Mouse (Mus musculus) liver, embryonic 13.5 days (tissue): ENCODE measurements around the gene Zfp457. TPM values are rescaled to one million over a fixed set of nuclear protein-coding genes. Genes with fewer than 3 reads are reported as not detected.

ENCODE experiments used
- polyA plus RNA-seq: library from polyadenylated mRNA; unstranded; fragments of >200 nt; fragmentation: Nextera tagmentation; extraction: Ambion mirVana; gene quantifications from 2 replicates; pipeline ENCODE4 v1.2.1, GENCODE M21; 2015

The Zfp457 gene
- polyA plus RNA-seq, 1 experiment from 2014 or later, result 0.10 TPM

Other genes with a start within 250 kb of the Zfp457 start
- gene Zfp712, start 245.3 kb downstream of the Zfp457 start, polyA plus RNA-seq, result 0.83 and 0.92 TPM in 2 replicates
- gene Zfp708, start 208.5 kb downstream of the Zfp457 start, polyA plus RNA-seq, result 0.93 and 1.3 TPM in 2 replicates
- gene Gm28557, start 197.9 kb downstream of the Zfp457 start, polyA plus RNA-seq, result 1.4 and 1.7 TPM in 2 replicates
- gene Rslcan18, start 190.2 kb downstream of the Zfp457 start, polyA plus RNA-seq, result 0.13 TPM in 2 replicates
- 0.50 and 0.82 TPM in 2 replicates for gene Zfp759, start 184.8 kb downstream of the Zfp457 start, polyA plus RNA-seq
- 1.7 and 1.9 TPM in 2 replicates for gene Rsl1, start 133.3 kb downstream of the Zfp457 start, polyA plus RNA-seq
- gene Zfp455, start 112.0 kb downstream of the Zfp457 start, polyA plus RNA-seq, result 0.43 and 0.46 TPM in 2 replicates
- 0.41 and 0.46 TPM in 2 replicates for gene Zfp458, start 28.0 kb downstream of the Zfp457 start, polyA plus RNA-seq
- 0.86 and 1.2 TPM in 2 replicates for gene Zfp595, start 26.1 kb upstream of the Zfp457 start, polyA plus RNA-seq
- gene Gm28044, start 54.1 kb upstream of the Zfp457 start, polyA plus RNA-seq, result 0.30 and 0.63 TPM in 2 replicates
- gene Zfp953, start 54.1 kb upstream of the Zfp457 start, polyA plus RNA-seq, result 0.61 and 0.79 TPM in 2 replicates
- 0.27 TPM in 1 of 2 replicates, not detected in the other for gene Gm28041, start 69.2 kb upstream of the Zfp457 start, polyA plus RNA-seq
- 0.48 and 0.61 TPM in 2 replicates for gene Zfp456, start 69.3 kb upstream of the Zfp457 start, polyA plus RNA-seq
- gene Zfp429, start 93.3 kb upstream of the Zfp457 start, polyA plus RNA-seq, result 1.7 and 1.9 TPM in 2 replicates
- gene Zfp459, start 114.9 kb upstream of the Zfp457 start, polyA plus RNA-seq, result 0.13 and 0.18 TPM in 2 replicates
- gene Zfp874a, start 145.1 kb upstream of the Zfp457 start, polyA plus RNA-seq, result 5.2 and 6.4 TPM in 2 replicates
- 3.3 and 3.8 TPM in 2 replicates for gene Zfp874b, start 177.8 kb upstream of the Zfp457 start, polyA plus RNA-seq
- 3.1 and 3.3 TPM in 2 replicates for gene Zfp58, start 194.1 kb upstream of the Zfp457 start, polyA plus RNA-seq
- gene Gm26965, start 219.7 kb upstream of the Zfp457 start, polyA plus RNA-seq, result not detected in 2 replicates
- 8.4 and 9.1 TPM in 2 replicates for gene Zfp87, start 219.7 kb upstream of the Zfp457 start, polyA plus RNA-seq
- gene Zfp748, start 247.3 kb upstream of the Zfp457 start, polyA plus RNA-seq, result 5.1 and 5.9 TPM in 2 replicates